Mouse (Mus musculus) liver, embryonic 14.5 days (tissue): ENCODE measurements around the gene Higd2a. TPM values are rescaled to one million over a fixed set of nuclear protein-coding genes. Genes with fewer than 3 reads are reported as not detected.

Experiments
- ATAC-seq: fragments of 200-750 bp; cut with Nextera tagmentation; 2 replicates; pipeline ENCODE4 v1.8.0; 2017; ENCODE audit warnings: moderate number of reproducible peaks, mild to moderate bottlenecking, moderate library complexity; ENCODE audit not compliant: insufficient read depth
- DNase-seq, 3 experiments: peaks; one replicate each; pipeline ENCODE4 v3.0.0-alpha.2; 2012 to 2013; ENCODE audit warnings: low read depth in 3 of 3, low spot score in 3 of 3
- H3K27ac ChIP-seq: fragments of 300-500 bp; sonication (generic); 2 replicates; pipeline ENCODE4 v1.5.1; 2014; ENCODE audit warnings: moderate library complexity, mild to moderate bottlenecking, control low read depth, inconsistent platforms
- H3K27me3 ChIP-seq: fragments of 300-500 bp; sonication (generic); 2 replicates; pipeline ENCODE4 v1.6.1; 2014; ENCODE audit warnings: mild to moderate bottlenecking, low read length, moderate library complexity; ENCODE audit not compliant: control insufficient read depth, insufficient read depth
- H3K36me3 ChIP-seq: fragments of 300-500 bp; sonication (generic); replicated peaks from 2 replicates; pipeline ENCODE4 v1.6.1; 2014; ENCODE audit warnings: low read depth; ENCODE audit not compliant: control insufficient read depth, insufficient read depth
- H3K4me1 ChIP-seq, 2 experiments: fragments of 200-500 bp in 1 of 2; fragments of 300-500 bp in 1 of 2; sonication (generic) in 1 of 2; replicated peaks; 2 replicates each; pipeline ENCODE4 v1.6.1; 2012 to 2014; ENCODE audit warnings: antibody characterized with exemption in 1 of 2, inconsistent platforms in 1 of 2, low read length in 1 of 2; ENCODE audit not compliant: control insufficient read depth in 2 of 2, insufficient read depth in 2 of 2
- H3K4me2 ChIP-seq: fragments of 300-500 bp; sonication (generic); 2 replicates; pipeline ENCODE4 v1.6.1; 2014; ENCODE audit warnings: low read depth, mild to moderate bottlenecking, control low read depth, moderate library complexity
- H3K4me3 ChIP-seq, 2 experiments: fragments of 200-500 bp in 1 of 2; fragments of 300-500 bp in 1 of 2; sonication (generic) in 1 of 2; 2 replicates each; pipeline ENCODE4 v1.5.1; 2012 to 2014; ENCODE audit warnings: low read depth in 2 of 2, low read length in 2 of 2, mild to moderate bottlenecking in 2 of 2, control low read depth in 1 of 2, inconsistent platforms in 1 of 2, moderate library complexity in 1 of 2; ENCODE audit not compliant: insufficient read depth in 1 of 2
- H3K9ac ChIP-seq: fragments of 300-500 bp; sonication (generic); replicated peaks from 2 replicates; pipeline ENCODE4 v1.6.1; 2014; ENCODE audit warnings: mild to moderate bottlenecking, control low read depth, moderate library complexity
- H3K9me3 ChIP-seq: fragments of 300-500 bp; sonication (generic); 2 replicates; pipeline ENCODE4 v1.6.1; 2016; ENCODE audit warnings: low read length, mixed read lengths; ENCODE audit not compliant: control insufficient read depth
- CTCF ChIP-seq: IDR thresholded peaks from 2 replicates; pipeline ENCODE4 v1.5.1; 2016; ENCODE audit warnings: antibody characterized with exemption, low read depth, control low read depth
- EP300 ChIP-seq: IDR thresholded peaks from 2 replicates; pipeline ENCODE4 v1.6.1; 2016; ENCODE audit warnings: antibody characterized with exemption, low read depth
- WGBS: fragments of 180-500 bp; shearing (Covaris S2); extraction: QIAGEN DNeasy Blood & Tissue Kit; methylation state at CpG from one replicate; pipeline ENCODE4 v1.1.7; 2014; ENCODE audit not compliant: insufficient replicate concordance; 5-methylcytosine and 5-hydroxymethylcytosine counted together
- polyA plus RNA-seq, 2 experiments: library from polyadenylated mRNA; depleted of rRNA in 1 of 2; stranded (reverse) in 1 of 2; unstranded in 1 of 2; fragments of >200 nt; fragmentation: Nextera tagmentation in 1 of 2; extraction: Ambion mirVana in 1 of 2; gene quantifications; 2 replicates each; pipeline versions ENCODE4 v1.2.1 to v1.2.3; 2012 to 2014

The Higd2a gene
- polyA plus RNA-seq, 2 experiments = 57.7 to 113 TPM

DNA sequence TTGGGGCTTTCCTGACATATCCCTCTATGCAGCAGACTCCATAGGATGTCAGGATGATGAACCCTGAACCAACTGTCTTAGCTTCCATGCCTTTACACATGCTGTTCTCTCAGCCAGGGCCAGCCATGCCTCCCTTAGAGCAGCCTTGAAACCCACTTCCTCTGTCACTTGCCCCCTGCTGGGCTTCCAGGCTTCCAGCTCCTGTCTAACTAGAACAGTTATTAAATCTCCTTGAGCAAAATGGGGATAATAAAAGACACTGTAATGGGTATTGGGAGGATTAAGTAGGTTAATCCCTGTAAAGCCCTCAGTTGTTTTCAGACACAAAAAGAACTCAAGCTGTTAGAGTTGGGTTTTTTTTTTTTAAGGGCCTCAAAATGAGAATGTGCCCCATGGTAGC lies 13.5 kb downstream of the Higd2a start:
- H3K27me3 ChIP-seq = no peaks in the 10 kb centered on the region
- no peak overlapping the region for H3K27ac ChIP-seq
- no peak for ATAC-seq
- H3K9ac ChIP-seq = no peak overlapping the region
- H3K36me3 ChIP-seq = no peaks in the 10 kb centered on the region; the same call in none of the 2 replicates
- H3K4me1 ChIP-seq = peaks cover 16 to 18% of the 10 kb centered on the region in 2 experiments
- no peak overlapping the region for H3K4me2 ChIP-seq
- H3K4me3 ChIP-seq = no peak overlapping the region
- no peak for TF ChIP-seq CTCF
- TF ChIP-seq EP300 = no peak
- DNase-seq = no peak
- no peaks in the 10 kb centered on the region for H3K9me3 ChIP-seq

DNA sequence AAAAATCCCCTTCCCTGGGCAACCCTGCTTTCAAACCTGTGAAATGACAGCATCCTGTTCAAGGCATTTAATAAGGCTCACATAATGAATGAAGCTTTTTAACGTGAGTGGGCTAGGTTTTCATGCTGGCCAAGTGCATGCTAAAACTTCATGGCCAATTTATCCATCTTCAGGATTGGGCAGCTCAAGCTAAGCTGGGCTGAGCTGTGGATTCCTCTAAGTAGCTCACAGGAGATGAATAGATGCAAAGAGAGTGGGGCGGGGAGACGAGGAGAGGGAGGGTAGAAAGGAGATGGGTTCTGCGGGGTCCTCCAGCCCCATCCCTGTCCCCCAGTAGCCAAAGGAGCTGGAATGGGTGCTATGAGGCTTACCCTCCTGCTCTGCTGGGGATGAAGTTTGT lies 14.2 kb downstream of the Higd2a start:
- TF ChIP-seq CTCF (no peak), EP300 (no peak)
- Histone ChIP-seq H3K9ac (no peak overlapping the region), H3K27ac (no peak overlapping the region), H3K9me3 (no peaks in the 10 kb centered on the region), H3K4me2 (no peak overlapping the region), H3K36me3 (no peaks in the 10 kb centered on the region; the same call in none of the 2 replicates), H3K27me3 (no peaks in the 10 kb centered on the region), H3K4me3 (no peak overlapping the region), H3K4me1 (peaks cover 23 to 25% of the 10 kb centered on the region in 2 experiments)
- ATAC-seq = no peak
- 72% methylated on average over 4 of the region's 4 CpGs for WGBS
- DNase-seq = no peak

DNA sequence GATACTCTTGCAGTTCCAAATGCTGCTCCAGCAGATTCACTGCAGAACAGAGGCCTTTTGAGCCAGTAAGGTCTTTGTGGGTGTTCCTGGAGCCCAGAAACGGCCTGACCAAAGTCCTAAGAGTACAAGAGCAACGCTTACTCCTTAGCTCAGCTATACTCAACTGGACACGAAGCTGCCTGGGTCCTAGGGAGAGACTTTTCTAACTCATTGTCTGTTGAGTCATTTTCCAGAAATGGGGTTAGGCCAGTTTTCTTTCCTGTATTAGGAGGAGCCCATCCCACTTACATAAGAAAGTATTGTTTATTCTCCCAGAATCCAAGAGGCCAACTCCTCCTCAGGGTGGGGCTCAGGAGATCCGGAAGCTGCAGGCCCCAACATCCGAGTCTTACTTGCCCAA lies 15.4 kb downstream of the Higd2a start:
- ATAC-seq (no peak), DNase-seq (no peak)
- Histone ChIP-seq H3K4me3 (no peak overlapping the region), H3K9ac (no peak overlapping the region), H3K4me1 (peaks cover 32 to 34% of the 10 kb centered on the region in 2 experiments), H3K36me3 (no peaks in the 10 kb centered on the region; the same call in 1 of the 2 replicates), H3K9me3 (no peaks in the 10 kb centered on the region), H3K4me2 (no peak overlapping the region), H3K27me3 (no peaks in the 10 kb centered on the region), H3K27ac (no peak overlapping the region)
- 80% methylated on average over 5 of the region's 5 CpGs for WGBS
- no peak for TF ChIP-seq CTCF
- TF ChIP-seq EP300 = no peak

DNA sequence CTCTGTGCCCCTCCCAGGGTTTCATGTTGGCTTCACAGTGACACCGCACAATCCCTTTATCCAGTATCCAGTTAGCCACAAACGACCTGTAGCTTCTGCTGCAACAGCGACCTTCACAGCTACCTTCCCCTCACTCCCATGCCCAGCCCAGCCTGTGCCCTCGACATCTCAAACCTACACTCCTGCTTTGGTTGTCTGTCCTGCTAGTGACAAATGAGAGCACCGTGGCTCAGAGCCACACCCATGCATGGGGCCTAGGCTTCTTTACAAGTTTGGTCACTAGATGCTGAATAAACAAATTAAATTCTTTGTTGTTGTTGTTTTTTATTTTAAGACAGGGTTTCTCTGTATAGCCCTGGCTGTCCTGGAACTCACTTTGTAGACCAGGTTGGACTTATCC lies 17.2 kb downstream of the Higd2a start:
- H3K4me1 ChIP-seq = peaks cover 35 to 39% of the 10 kb centered on the region in 2 experiments
- H3K27me3 ChIP-seq = no peaks in the 10 kb centered on the region
- no peaks in the 10 kb centered on the region; the same call in 1 of the 2 replicates for H3K36me3 ChIP-seq
- no peak overlapping the region; the same call in none of the 2 replicates for H3K27ac ChIP-seq
- TF ChIP-seq CTCF = no peak
- no peak for TF ChIP-seq EP300
- no peak for ATAC-seq
- H3K9me3 ChIP-seq = no peaks in the 10 kb centered on the region
- peak overlapping the region; percentile 15 for H3K9ac ChIP-seq
- peak in 1 of 3 experiments; percentile 30 for DNase-seq
- no peak overlapping the region for H3K4me3 ChIP-seq
- WGBS = 45% methylated on average over 5 of the region's 5 CpGs
- peak overlapping the region; percentile 37 for H3K4me2 ChIP-seq

DNA sequence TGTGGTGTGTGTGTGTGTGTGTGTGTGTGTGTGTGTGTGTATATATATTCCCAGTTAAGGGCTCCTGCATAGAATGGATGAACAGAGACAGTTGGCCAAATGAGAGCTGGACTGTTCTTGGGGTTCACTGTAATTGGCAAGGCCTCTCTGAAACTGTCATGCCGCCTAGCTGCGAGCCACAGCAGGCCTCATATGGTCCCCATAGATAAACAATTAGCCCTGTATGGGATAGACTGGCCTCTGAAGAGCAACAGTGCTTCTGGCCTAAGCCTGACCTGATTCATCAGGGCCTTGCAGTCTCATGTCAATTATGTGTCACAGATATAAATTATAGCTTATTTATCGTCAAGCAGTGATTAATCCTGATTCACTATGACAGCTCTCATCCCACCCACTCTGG lies 18.0 kb downstream of the Higd2a start:
- TF ChIP-seq EP300 = peak; percentile 55; the same call in 1 of the 2 replicates
- TF ChIP-seq CTCF = peak; percentile 63
- H3K27me3 ChIP-seq = no peaks in the 10 kb centered on the region
- H3K4me3 ChIP-seq = no peak overlapping the region
- H3K36me3 ChIP-seq = no peaks in the 10 kb centered on the region; the same call in 1 of the 2 replicates
- H3K27ac ChIP-seq = peak overlapping the region; percentile 26; the same call in 1 of the 2 replicates
- no peaks in the 10 kb centered on the region for H3K9me3 ChIP-seq
- DNase-seq = peak; percentile 54 to 60 (median 59)
- H3K4me2 ChIP-seq = peak overlapping the region; percentile 94
- ATAC-seq = peak; percentile 73
- 20% methylated on average over 3 of the region's 3 CpGs for WGBS
- H3K4me1 ChIP-seq = peaks cover 35 to 39% of the 10 kb centered on the region in 2 experiments
- no peak overlapping the region for H3K9ac ChIP-seq
